Mouse (Mus musculus) brain, adult 2 months (tissue): ENCODE measurements around the gene Il31ra.
"Not testable (repeated sequence)": the region's sequence is repeated elsewhere in the genome, so short reads cannot be mapped to it uniquely, and the experiment has no call there.

Source experiments
- DNase-seq: peaks from one replicate; pipeline ENCODE4 v3.0.0; 2011; ENCODE audit warnings: low read depth, low spot score

Il31ra gene

GRCm38 (mm10) chr13:112594260-112594659 is at the start of gene Il31ra:
Gene Il31ra (minus strand): TSS chr13:112594360.
- DNase-seq: not testable (repeated sequence)

GRCm38 (mm10) chr13:112642897-112643296 is 48.7 kb upstream of the Il31ra start:
- DNase-seq: no peak

- DNase-seq: no peak
Observed at GRCm38 (mm10) chr13:112639111-112639510, 45.0 kb upstream of the Il31ra start.

DNA sequence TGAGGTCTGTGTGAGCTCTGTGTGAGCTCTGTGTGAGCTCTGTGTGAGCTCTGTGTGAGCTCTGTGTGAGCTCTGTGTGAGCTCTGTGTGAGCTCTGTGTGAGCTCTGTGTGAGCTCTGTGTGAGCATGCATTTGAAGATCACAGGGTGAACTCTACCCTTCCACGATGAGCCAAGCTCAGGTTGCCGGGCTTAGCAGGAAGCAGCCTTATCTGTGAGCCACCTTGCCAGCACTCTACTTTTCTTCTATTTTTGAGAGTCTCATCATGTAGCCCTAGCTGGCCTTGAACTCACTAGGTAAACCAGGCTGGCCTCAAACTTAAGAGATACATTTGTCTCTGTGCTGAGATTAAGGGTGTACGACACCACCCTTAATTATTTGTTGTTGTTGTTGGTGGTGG is 42.3 kb upstream of the Il31ra start:
- DNase-seq: no peak

GRCm38 (mm10) chr13:112635174-112635837 is 41.1 kb upstream of the Il31ra start:
- no peak for DNase-seq

- DNase-seq: no peak
Observed at GRCm38 (mm10) chr13:112625566-112625965, 31.4 kb upstream of the Il31ra start.

GRCm38 (mm10) chr13:112624622-112625021 is 30.5 kb upstream of the Il31ra start:
- DNase-seq: no peak

GRCm38 (mm10) chr13:112623656-112624055 is 29.5 kb upstream of the Il31ra start:
- peak; percentile 43 for DNase-seq

GRCm38 (mm10) chr13:112621592-112621991 is 27.4 kb upstream of the Il31ra start:
- peak; percentile 9 for DNase-seq

DNA sequence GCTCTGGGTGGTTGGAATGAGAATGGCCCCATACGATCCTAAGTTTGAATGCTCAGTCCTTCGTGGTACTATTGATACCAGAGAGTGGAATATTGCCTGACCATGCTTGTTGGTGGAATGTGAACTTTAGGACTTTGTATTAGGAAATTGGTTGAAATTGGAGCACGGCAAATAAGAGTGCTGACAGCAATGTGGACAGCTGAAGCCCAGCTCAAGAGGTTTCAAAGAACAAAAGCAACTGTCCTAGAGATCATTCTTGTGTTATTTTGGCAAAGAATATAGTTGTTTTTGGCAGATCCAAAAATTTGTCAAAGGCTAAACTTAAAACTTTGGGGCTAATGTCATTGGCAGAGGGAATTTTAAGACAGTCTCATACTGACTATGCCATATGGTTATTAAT is 14.4 kb upstream of the Il31ra start:
- DNase-seq: no peak

- DNase-seq: no peak
Observed at GRCm38 (mm10) chr13:112604411-112604810, 10.3 kb upstream of the Il31ra start.

DNA sequence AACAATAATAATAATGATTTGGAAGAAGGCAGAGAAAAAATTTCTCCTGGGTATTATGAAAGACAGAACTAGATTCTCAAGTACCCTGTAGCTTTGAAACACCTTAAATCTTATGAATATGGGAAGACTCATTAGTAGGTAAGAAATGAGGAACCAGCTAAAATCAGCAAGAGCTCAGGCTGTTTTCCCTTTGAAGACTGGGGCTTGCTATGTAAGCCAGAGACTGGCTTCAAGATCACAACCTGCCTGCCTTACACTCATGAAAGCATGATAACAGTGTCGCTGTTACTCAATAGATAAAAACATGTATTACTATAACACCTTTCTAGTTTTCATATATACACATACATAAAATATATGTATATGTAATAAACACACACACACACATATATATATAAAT is 9.7 kb upstream of the Il31ra start:
- DNase-seq: no peak

GRCm38 (mm10) chr13:112602607-112603006 is 8.4 kb upstream of the Il31ra start:
- DNase-seq: no peak

- DNase-seq: no peak
Observed at GRCm38 (mm10) chr13:112590254-112590653, 3.9 kb downstream of the Il31ra start.

DNA sequence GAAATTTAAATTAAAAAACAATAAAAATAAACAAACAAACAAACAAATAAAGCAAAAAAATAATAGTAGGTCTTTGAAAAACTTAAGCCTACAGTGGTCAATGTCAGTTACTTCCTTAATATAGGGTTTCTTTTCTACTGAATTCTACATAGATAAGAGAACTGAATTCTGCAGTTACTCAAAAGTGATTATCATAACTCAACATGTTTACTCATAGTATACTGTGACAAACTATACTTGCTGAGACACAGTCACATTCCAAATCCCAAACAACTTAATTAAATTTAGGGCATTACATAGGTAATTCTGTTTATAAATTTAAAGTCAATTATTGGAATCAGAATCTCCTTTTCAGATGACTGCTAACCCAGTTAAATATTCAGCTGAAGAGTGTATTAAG is 4.5 kb downstream of the Il31ra start:
- no peak for DNase-seq

DNA sequence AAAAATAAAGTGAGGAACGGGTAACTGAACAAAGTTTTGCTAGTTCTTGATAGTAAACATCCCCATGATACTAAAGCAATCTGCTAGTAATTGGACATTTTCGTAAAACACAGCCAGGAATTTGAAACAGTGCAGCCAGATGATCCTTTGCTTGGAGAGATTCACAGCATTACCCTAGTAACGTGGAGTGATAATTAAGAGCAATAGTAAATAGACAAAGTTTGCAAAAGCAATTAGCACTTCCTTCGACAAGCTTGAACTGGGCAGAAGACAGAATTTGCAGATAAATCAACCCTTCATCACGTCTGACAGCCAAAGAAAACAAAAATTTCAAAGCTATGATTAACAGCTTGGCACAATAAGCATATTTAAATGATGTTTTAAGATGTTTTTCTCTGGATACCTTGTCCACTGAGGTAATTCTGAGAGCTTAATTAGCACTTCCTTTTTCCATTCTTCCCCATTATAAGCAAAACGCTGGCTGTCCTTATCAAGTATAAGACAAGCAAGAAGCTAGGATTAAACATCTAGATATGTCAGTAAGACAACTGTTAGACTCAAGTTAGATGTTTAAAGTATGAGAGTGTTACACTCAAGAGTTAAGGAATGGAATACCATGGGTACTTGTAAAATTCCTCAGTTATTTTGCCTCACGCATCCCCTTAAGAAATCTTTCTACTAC is 9.5 kb downstream of the Il31ra start:
- no peak for DNase-seq

GRCm38 (mm10) chr13:112582291-112582690 is 11.9 kb downstream of the Il31ra start:
- peak; percentile 1 for DNase-seq

DNA sequence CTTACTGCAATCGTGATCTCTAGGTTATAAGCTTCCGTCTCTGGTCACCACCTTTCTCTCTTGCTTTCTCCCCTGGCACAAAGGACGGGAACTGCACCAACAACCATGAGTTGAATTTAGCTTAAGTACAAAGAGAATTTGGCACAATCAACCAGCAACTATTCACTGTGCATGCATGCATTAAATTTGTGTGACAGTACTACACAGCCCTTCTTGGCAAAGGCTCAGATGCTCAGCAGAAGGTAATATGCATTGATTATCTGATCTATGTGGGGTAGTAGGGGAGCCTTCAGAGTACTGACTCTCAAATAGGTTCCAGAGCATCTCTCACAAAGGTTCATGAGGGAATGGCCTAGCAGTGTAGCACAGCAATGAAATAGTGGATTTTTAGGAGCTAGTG is 12.4 kb downstream of the Il31ra start:
- DNase-seq: peak; percentile 2

- DNase-seq: no peak
Observed at GRCm38 (mm10) chr13:112580590-112581320, 13.4 kb downstream of the Il31ra start.

DNA sequence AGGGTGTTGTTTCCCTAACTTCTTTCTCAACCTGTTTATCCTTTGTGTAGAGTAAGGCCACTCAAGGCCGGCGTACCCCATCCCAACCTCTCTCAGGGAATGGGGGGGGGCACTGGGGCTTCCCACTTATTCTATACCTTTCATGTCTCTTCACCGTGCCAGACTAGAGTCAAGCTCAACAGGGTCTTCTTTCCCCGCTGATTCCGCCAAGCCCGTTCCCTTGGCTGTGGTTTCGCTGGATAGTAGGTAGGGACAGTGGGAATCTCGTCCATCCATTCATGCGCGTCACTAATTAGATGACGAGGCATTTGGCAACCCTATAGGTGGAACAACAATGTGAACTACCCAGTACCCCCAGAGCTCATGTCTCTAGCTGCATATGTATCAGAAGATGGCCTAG is 16.1 kb downstream of the Il31ra start:
- not testable (repeated sequence) for DNase-seq

DNA sequence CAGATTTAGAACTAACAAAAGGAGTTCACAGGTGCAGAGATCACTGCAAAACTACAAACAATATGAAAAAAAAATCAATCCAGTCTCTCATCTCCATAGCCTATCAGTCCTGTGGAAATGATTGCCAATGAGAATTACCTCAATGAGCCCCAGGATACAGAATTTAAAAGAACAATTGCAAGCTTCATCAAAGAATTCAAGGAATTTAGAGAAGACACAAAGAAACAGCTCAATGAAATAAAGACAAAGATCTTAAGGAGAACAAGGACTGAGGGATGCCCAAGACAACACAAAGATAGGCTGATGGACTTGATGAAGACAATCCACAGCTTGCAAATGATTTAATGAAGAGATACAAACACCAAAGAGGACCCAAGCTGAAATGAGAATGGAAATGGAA is 20.4 kb downstream of the Il31ra start:
- DNase-seq: no peak

DNA sequence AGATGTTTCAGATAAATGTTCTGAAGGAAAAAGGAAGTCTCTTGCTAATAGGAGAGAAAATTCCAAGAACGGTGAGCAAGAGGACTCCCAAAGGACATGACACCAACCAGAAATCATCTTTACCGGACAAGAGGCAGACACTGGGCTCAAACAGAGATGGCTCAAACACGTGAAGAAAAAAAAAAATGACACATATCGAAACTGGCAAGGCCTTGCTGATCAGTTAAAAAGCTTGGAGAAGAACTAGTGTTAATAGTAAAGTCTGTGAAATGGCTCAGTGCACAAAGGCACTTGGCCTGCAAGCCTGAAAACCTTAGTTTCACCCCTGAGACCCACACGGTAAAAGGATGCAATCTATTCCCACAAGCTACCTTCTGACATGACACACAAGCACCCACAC is 23.4 kb downstream of the Il31ra start:
- no peak for DNase-seq

- no peak for DNase-seq
Observed at GRCm38 (mm10) chr13:112569606-112570005, 24.6 kb downstream of the Il31ra start.
